Mouse (Mus musculus): ENCODE measurements around the gene Rai1.

DNA sequence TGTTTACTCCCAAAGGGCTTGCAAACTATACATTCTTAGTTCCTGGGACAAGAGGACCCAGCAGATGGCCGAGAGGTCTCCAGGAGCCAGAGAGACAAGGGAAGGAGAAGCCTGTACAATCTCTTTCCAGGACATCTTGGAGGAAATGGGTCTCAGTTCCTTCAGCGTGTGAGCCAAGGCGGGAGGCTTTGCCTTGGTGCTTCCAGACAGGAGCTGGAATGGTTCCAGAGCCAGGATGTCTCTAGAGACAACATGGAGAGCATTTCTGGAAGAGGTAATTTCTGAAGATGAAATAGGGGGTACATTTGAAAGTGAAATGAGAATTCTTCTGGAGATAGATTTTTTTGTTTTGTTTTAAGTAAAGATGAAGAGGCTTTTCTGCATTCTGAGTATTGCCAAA is 45.9 kb downstream of the Rai1 start:
- no peak for TF ChIP-seq CTCF (IDR thresholded peaks at IDR 0.05; ENCODE audit: insufficient read depth, low read depth, low read length)
- no peak for TF ChIP-seq POLR2A (IDR thresholded peaks at IDR 0.05; ENCODE audit: insufficient read depth, low read depth, low read length)
